Mouse (Mus musculus) hindbrain, embryonic 15.5 days (tissue): ENCODE results near the gene Dgke. TPM values are rescaled to one million over a fixed set of nuclear protein-coding genes. Genes with fewer than 3 reads are reported as not detected.
"Not testable (repeated sequence)": the region's sequence is repeated elsewhere in the genome, so short reads cannot be mapped to it uniquely, and the experiment has no call there.

Experiments used
- ATAC-seq: fragments of 200-750 bp; cut with Nextera tagmentation; 2 replicates; pipeline ENCODE4 v1.8.0; 2017; ENCODE audit warnings: low read depth, moderate number of reproducible peaks, moderate TSS enrichment; ENCODE audit not compliant: low FRiP score
- H3K27ac ChIP-seq: fragments of 300-500 bp; sonication (generic); replicated peaks from 2 replicates; pipeline ENCODE4 v1.5.1; 2015; ENCODE audit warnings: mild to moderate bottlenecking, inconsistent platforms
- H3K27me3 ChIP-seq: fragments of 300-500 bp; sonication (generic); 2 replicates; pipeline ENCODE4 v1.6.1; 2015; ENCODE audit warnings: control low read depth, inconsistent platforms
- H3K36me3 ChIP-seq: fragments of 300-500 bp; sonication (generic); 2 replicates; pipeline ENCODE4 v1.6.1; 2015; ENCODE audit warnings: control low read depth, inconsistent platforms
- H3K4me1 ChIP-seq: fragments of 300-500 bp; sonication (generic); replicated peaks from 2 replicates; pipeline ENCODE4 v1.6.1; 2015; ENCODE audit warnings: control low read depth, inconsistent platforms
- H3K4me2 ChIP-seq: fragments of 300-500 bp; sonication (generic); 2 replicates; pipeline ENCODE4 v1.6.1; 2015; ENCODE audit warnings: moderate library complexity, mild to moderate bottlenecking, inconsistent platforms
- H3K4me3 ChIP-seq: fragments of 300-500 bp; sonication (generic); 2 replicates; pipeline ENCODE4 v1.5.1; 2015; ENCODE audit warnings: mild to moderate bottlenecking, inconsistent platforms
- H3K9ac ChIP-seq: fragments of 300-500 bp; sonication (generic); 2 replicates; pipeline ENCODE4 v1.6.1; 2015; ENCODE audit warnings: inconsistent platforms
- H3K9me3 ChIP-seq: fragments of 300-500 bp; sonication (generic); 2 replicates; pipeline ENCODE4 v1.6.1; 2016; ENCODE audit warnings: control low read depth, inconsistent platforms
- WGBS: fragments of 180-500 bp; shearing (Covaris S2); methylation state at CpG from one replicate; pipeline ENCODE4 v1.1.7; 2015; 5-methylcytosine and 5-hydroxymethylcytosine counted together
- polyA plus RNA-seq: library from polyadenylated mRNA; unstranded; fragments of >200 nt; fragmentation: Nextera tagmentation; extraction: Ambion mirVana; gene quantifications from 2 replicates; pipeline ENCODE4 v1.2.1, GENCODE M21; 2015

Dgke gene
- polyA plus RNA-seq, 1 experiment from 2014 or later = 17.2 TPM

DNA sequence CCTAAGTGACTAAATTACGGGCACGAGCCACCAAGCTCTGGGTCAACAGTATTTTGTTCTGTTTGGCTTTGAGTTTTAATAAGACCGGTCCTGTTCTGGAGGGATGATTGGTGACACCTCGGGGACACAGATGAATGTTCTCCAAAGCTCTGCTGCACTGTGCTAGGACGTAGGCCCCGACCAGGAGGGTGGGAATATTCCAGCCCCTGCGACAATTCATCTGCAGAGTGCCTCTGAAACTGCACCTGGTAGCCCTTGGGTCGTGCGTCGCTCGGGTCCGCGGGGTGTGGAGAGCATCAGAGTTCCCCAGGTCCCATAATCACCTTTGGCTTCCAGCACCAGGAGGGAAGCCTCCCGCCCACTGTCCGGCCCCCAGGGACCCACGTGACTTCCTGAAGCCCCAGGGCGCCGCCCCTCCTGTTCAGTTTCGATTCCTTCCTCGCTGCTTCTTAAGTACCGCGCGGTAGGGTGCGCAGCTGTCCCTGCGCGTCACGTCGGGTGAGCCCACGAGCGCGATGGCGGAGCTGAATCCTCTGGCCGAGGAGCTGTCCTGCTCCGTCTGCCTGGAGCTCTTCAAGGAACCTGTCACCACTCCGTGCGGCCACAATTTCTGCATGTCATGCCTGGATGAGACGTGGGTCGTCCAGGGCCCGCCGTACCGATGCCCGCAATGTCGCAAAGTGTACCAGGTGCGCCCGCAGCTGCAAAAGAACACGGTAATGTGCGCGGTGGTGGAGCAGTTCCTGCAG, 67.5 kb downstream of the Dgke start, which contains the start of gene Trim25:
TSS of gene Trim25 (plus strand) at position 403 of the 749 bp plus-strand sequence.
- H3K4me3 ChIP-seq = peak within 1 kb of the TSS; percentile 37
- H3K9me3 ChIP-seq = no peaks in the 10 kb centered on the region
- H3K27ac ChIP-seq = no peak within 1 kb of the TSS; the same call in 1 of the 2 replicates
- peak within 1 kb of the TSS; percentile 19; the same call in 1 of the 2 replicates for H3K9ac ChIP-seq
- no peaks in the 10 kb centered on the region for H3K36me3 ChIP-seq
- ATAC-seq = no peak
- H3K27me3 ChIP-seq = peaks cover 15% of the 10 kb centered on the region
- peak within 1 kb of the TSS; percentile 50 for H3K4me2 ChIP-seq
- 3% methylated on average over 48 of the region's 48 CpGs for WGBS
- H3K4me1 ChIP-seq = peaks cover 3% of the 10 kb centered on the region; the same call in 1 of the 2 replicates

DNA sequence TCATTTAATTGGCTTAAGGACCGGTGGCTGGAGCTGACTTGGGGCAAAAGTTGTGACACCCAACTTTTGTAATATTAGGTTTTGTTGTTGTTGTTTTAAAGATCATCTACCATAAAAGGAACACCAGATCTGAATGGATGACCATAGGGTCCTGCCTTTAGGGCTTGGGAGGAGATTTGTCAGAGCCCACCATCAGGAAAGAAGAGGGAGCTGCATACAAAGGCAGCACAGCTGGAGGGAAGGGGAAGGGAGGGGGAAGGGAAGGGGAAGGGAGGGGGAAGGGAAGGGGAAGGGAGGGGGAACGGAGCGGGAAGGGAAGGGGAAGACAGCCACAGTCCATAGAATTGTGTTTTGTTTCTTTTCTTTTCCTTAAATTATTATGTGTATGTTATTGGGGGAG, 68.2 kb downstream of the Dgke start:
- Histone ChIP-seq H3K36me3 (no peaks in the 10 kb centered on the region), H3K9ac (no peak overlapping the region), H3K9me3 (no peaks in the 10 kb centered on the region), H3K27me3 (peaks cover 15% of the 10 kb centered on the region), H3K4me1 (peaks cover 3% of the 10 kb centered on the region; the same call in 1 of the 2 replicates), H3K4me2 (no peak overlapping the region), H3K4me3 (no peak overlapping the region), H3K27ac (no peak overlapping the region; the same call in 1 of the 2 replicates)
- no peak for ATAC-seq
- 21% methylated on average over 3 of the region's 3 CpGs for WGBS

DNA sequence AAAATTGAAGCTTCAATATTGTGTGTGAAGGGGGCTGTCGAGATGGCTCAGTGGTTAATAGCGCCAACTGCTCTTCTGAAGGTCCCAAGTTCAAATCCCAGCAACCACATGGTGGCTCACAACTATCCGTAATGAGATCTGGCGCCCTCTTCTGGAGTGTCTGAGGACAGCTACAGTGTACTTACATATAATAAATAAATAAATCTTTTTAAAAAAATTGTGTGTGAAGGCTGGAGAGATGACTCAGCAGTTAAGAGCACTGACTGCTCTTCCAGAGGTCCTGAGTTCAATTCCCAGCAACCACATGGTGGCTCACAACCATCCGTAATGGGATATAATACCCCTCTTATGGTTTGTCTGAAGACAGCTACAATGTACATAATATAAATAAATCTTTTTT, 69.3 kb downstream of the Dgke start:
- not testable (repeated sequence) for H3K4me3 ChIP-seq, H3K27ac ChIP-seq, H3K4me2 ChIP-seq, H3K4me1 ChIP-seq, H3K9ac ChIP-seq, H3K36me3 ChIP-seq, H3K9me3 ChIP-seq, ATAC-seq
- peaks cover 15% of the 10 kb centered on the region for H3K27me3 ChIP-seq
- 86% methylated on average over 5 of the region's 5 CpGs for WGBS

DNA sequence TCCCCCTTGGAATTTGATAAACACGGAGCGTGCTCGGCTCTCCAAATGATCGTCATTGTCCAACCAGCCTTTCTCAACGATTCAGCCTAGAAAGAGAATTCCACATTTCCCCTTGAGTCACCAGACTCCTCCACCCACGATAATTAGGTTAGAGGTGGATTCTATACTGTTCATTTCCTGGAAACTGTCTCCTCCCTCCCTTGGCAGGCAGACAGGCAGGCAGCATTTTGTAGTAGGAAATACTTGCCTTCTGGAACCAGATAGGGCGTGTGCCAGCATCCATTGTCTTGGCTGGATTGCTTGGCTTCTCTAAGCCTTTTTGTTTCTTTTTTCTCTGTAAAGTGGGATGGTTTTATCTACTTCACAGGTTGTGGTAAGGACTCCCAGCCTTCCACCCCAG, 70.2 kb downstream of the Dgke start:
- H3K4me3 ChIP-seq = no peak overlapping the region
- no peak overlapping the region for H3K4me2 ChIP-seq
- peaks cover 15% of the 10 kb centered on the region for H3K27me3 ChIP-seq
- no peak for ATAC-seq
- no peaks in the 10 kb centered on the region for H3K9me3 ChIP-seq
- H3K4me1 ChIP-seq = peaks cover 3% of the 10 kb centered on the region; the same call in 1 of the 2 replicates
- WGBS = 62% methylated on average over 7 of the region's 7 CpGs
- H3K36me3 ChIP-seq = 0 out of 2 replicates have a peak, but pooled peaks cover 5% of the 10 kb centered on the region
- H3K27ac ChIP-seq = no peak overlapping the region
- no peak overlapping the region for H3K9ac ChIP-seq

DNA sequence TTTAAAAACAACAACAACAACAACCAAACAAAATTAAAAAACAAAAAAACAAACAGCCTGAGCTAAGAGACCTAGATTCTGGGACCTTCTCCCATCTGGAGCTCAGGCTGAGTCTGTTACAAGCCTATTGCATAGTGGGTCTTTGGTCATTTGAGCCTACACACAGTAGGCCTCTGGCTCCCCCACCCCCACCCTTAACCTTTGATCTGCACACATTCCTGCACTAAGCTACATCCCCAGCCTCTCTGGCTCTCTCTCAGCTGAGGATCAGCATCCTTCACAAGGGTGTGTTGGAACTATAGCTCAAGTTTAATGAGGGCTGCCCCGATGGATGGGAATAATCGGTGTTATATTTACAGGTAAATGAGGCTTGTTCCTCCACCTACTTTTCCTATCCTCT, 71.0 kb downstream of the Dgke start:
- Histone ChIP-seq H3K9ac (no peak overlapping the region), H3K4me3 (no peak overlapping the region), H3K9me3 (no peaks in the 10 kb centered on the region), H3K27me3 (peaks cover 15% of the 10 kb centered on the region), H3K4me2 (no peak overlapping the region), H3K27ac (no peak overlapping the region), H3K36me3 (peaks cover 12% of the 10 kb centered on the region), H3K4me1 (peaks cover 3% of the 10 kb centered on the region; the same call in 1 of the 2 replicates)
- no peak for ATAC-seq
- 96% methylated on average over 2 of the region's 2 CpGs for WGBS

DNA sequence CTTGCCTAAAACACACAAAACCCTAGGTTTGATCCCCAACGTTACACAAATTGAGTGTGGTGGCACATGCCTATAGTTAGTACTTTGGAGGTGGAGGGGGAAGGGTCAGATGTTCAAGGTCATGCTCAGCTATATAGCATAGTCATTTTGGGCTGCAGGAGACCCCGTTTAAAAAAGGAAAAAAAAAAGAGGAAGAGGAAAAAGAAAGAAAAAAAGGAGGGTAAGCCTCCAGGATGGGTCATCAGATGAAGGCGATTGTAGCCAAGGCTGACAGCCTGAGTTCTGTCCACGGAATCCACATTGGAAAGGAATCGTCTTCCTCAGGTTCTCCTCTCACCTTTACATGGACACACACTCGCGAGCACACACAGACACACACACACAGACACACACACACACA, 72.2 kb downstream of the Dgke start:
- whole genome bisulfite sequencing = 90% methylated on average over 7 of the region's 7 CpGs
- no peak overlapping the region for H3K4me3 ChIP-seq

DNA sequence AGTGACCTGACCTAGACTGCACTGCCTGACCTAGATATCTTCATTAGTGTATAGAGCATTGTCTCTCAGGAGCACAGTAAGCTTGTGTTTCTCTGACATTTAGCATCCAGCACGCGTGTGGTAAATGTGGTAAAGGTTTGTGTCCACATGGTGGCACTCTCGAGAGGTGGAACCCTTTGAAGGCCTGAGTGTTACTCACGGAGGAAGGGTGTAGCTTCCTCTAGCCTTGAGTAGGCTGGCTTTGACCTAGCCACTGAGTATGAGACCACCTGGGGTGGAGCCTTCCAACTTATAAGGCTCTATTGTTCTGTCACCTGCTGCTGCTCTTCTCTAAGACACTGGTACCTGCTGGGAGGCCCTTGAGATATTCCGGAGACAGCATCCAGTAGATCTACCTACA, 73.0 kb downstream of the Dgke start:
- H3K4me2 ChIP-seq = no peak overlapping the region
- 16% methylated on average over 5 of the region's 5 CpGs for WGBS
- H3K36me3 ChIP-seq = peaks cover 17% of the 10 kb centered on the region
- H3K27ac ChIP-seq = no peak overlapping the region
- ATAC-seq = peak; percentile 34; the same call in 1 of the 2 replicates
- H3K9me3 ChIP-seq = no peaks in the 10 kb centered on the region
- no peaks in the 10 kb centered on the region for H3K4me1 ChIP-seq
- H3K27me3 ChIP-seq = no peaks in the 10 kb centered on the region
- no peak overlapping the region for H3K9ac ChIP-seq
- H3K4me3 ChIP-seq = no peak overlapping the region

More for the DNA sequence above, 72.2 kb downstream of the Dgke start:
- ATAC-seq = no peak
- Histone ChIP-seq H3K9ac (no peak overlapping the region), H3K4me2 (no peak overlapping the region), H3K36me3 (peaks cover 14% of the 10 kb centered on the region), H3K27me3 (peaks cover 8% of the 10 kb centered on the region), H3K9me3 (no peaks in the 10 kb centered on the region), H3K4me1 (peaks cover 3% of the 10 kb centered on the region; the same call in 1 of the 2 replicates), H3K27ac (no peak overlapping the region)

DNA sequence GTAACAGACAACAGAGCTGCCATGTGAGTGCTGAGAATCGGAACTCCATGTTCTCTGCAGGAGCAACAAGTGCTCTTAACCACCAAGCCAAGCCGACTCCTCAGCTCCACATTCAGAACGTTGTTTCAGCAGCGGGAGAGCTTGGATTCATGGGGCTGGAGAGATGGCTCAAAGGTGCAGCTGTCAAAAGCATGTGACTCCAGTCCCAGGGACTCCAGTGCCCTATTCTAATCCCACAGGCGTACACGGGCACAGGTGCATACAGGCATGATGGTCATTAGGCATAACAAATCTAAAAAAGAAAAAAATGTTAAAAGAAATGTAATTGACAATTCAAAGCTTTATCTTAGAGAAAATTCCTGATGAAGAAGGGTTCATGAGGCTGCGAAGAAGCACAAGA, 73.5 kb downstream of the Dgke start:
- H3K9ac ChIP-seq = no peak overlapping the region
- H3K4me1 ChIP-seq = no peaks in the 10 kb centered on the region
- no peak overlapping the region for H3K27ac ChIP-seq
- no peaks in the 10 kb centered on the region for H3K9me3 ChIP-seq
- peaks cover 21% of the 10 kb centered on the region for H3K36me3 ChIP-seq
- H3K4me3 ChIP-seq = no peak overlapping the region
- no peak overlapping the region for H3K4me2 ChIP-seq
- H3K27me3 ChIP-seq = no peaks in the 10 kb centered on the region
- WGBS = 47% methylated on average over 7 of the region's 7 CpGs
- no peak for ATAC-seq

DNA sequence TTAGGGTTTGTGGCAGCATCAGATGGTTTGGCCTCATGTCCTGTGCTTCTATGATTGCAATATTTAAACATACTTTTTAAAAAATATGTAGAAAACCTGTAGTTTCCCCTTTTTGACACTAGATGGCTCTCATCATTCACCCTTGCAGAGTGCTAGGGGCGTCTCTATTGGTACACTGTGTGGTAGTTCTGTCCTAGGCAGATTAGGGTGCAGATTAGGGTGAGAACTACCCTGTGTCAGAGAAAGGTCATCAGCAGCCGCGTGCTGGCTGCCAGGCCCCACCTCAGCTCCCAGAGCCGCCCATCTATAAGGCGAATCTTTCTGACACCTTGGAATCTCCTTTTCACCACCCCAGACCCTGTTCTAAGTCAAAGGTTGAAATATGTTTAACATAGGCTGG, 77.1 kb downstream of the Dgke start:
- Histone ChIP-seq H3K4me3 (no peak overlapping the region), H3K27ac (no peak overlapping the region), H3K4me2 (no peak overlapping the region), H3K36me3 (peaks cover 47% of the 10 kb centered on the region), H3K27me3 (no peaks in the 10 kb centered on the region), H3K9me3 (no peaks in the 10 kb centered on the region), H3K9ac (no peak overlapping the region), H3K4me1 (no peaks in the 10 kb centered on the region)
- 73% methylated on average over 5 of the region's 5 CpGs for WGBS
- no peak for ATAC-seq

DNA sequence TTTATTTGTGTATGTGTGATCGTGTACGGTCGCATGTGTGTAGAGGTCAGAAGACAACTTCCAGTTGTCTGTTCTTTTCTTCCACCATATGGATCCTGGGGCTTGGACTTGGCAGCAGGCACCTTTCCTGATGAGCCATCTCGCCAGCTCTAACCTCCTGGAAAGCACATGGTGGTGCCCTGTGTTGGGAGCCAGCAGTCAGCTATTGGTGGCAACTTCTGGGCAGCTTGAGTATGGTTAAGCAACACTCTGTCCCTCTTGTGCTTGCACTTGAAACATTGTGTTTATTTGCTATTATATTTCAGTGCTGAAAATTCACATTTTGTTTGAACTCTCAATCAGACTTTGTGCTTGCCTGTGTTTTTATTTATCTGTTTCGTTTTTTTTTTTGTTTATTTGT, 77.7 kb downstream of the Dgke start:
- H3K9ac ChIP-seq = no peak overlapping the region
- WGBS = 73% methylated on average over 5 of the region's 5 CpGs
- no peak overlapping the region for H3K4me3 ChIP-seq
- ATAC-seq = no peak
- no peaks in the 10 kb centered on the region for H3K27me3 ChIP-seq
- no peak overlapping the region for H3K4me2 ChIP-seq
- H3K4me1 ChIP-seq = no peaks in the 10 kb centered on the region
- no peaks in the 10 kb centered on the region for H3K9me3 ChIP-seq
- no peak overlapping the region for H3K27ac ChIP-seq
- peaks cover 47% of the 10 kb centered on the region for H3K36me3 ChIP-seq

DNA sequence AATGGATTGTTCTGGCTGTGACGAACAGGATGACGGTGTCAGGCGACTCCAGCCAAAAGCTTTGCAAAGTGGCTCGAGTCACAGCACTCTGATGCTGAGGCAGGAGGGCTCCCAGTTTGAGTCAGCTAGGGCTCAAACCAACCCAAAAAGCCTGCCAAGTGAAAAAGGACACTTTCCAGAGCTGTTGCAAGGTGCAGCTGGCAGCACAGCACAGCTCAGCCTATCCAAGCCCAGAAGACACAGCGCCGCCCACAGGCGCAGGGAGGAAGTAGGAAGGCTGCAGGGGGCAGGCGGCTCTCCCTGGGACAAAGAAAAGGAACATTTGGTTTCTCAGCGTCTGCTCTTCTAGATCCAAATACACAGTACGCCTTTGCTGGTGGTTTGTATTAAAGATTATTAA, 80.0 kb downstream of the Dgke start:
- H3K27me3 ChIP-seq = no peaks in the 10 kb centered on the region
- no peaks in the 10 kb centered on the region for H3K9me3 ChIP-seq
- no peaks in the 10 kb centered on the region for H3K4me1 ChIP-seq
- no peak for ATAC-seq
- no peak overlapping the region for H3K4me2 ChIP-seq
- H3K27ac ChIP-seq = no peak overlapping the region
- peaks cover 61% of the 10 kb centered on the region for H3K36me3 ChIP-seq
- no peak overlapping the region for H3K4me3 ChIP-seq
- H3K9ac ChIP-seq = no peak overlapping the region
- 86% methylated on average over 10 of the region's 10 CpGs for WGBS
